Mouse (Mus musculus) CH12.LX (cell line): Measurements from ENCODE around the gene Gm48551. TPM values are rescaled to one million over a fixed set of nuclear protein-coding genes. Genes with fewer than 3 reads are reported as not detected.
A peak's percentile ranks its signal among the peaks of the same experiment; 100 is the strongest.

Experiments
- DNase-seq: peaks from one replicate; pipeline ENCODE4 v3.0.0-alpha.2; 2013; ENCODE audit errors: extremely low read depth
- H3K27ac ChIP-seq: 2 replicates; pipeline ENCODE4 v1.5.1; 2012; ENCODE audit warnings: low read depth, mild to moderate bottlenecking, control low read depth, moderate library complexity; ENCODE audit not compliant: insufficient read depth
- H3K27me3 ChIP-seq: replicated peaks from 2 replicates; pipeline ENCODE3; 2012; ENCODE audit warnings: inconsistent platforms
- H3K36me3 ChIP-seq, 2 experiments: replicated peaks in 1 of 2; 2 replicates each; pipeline versions ENCODE3 to v1.6.1; 2012; ENCODE audit warnings: inconsistent platforms in 1 of 2, low read length in 1 of 2, mild to moderate bottlenecking in 1 of 2, mixed read lengths in 1 of 2, moderate library complexity in 1 of 2; ENCODE audit not compliant: control insufficient read depth in 1 of 2, insufficient read depth in 1 of 2
- H3K4me1 ChIP-seq, 2 experiments: 2 replicates each; pipeline ENCODE4 v1.6.1; 2012; ENCODE audit warnings: inconsistent platforms in 1 of 2, moderate library complexity in 1 of 2; ENCODE audit not compliant: insufficient read depth in 2 of 2, control insufficient read depth in 1 of 2
- H3K4me2 ChIP-seq: 2 replicates; pipeline ENCODE4 v1.6.1; 2012; ENCODE audit warnings: low read depth, mild to moderate bottlenecking, control low read depth; ENCODE audit not compliant: poor library complexity, insufficient read depth, severe bottlenecking
- H3K4me3 ChIP-seq, 3 experiments: fragments of 150-350 bp in 1 of 3; sonication (generic) in 1 of 3; replicated peaks in 1 of 3; 2 replicates each; pipeline versions ENCODE3 to v1.5.1; 2011 to 2012; ENCODE audit warnings: low read depth in 2 of 3, low read length in 2 of 3, mild to moderate bottlenecking in 2 of 3, moderate library complexity in 2 of 3, control low read depth in 1 of 3, improper control_type of control experiment in 1 of 3, inconsistent platforms in 1 of 3, mixed read lengths in 1 of 3; ENCODE audit not compliant: poor library complexity in 1 of 3
- H3K79me2 ChIP-seq: replicated peaks from 2 replicates; pipeline ENCODE4 v1.6.1; 2012; ENCODE audit warnings: mild to moderate bottlenecking, moderate library complexity; ENCODE audit not compliant: control insufficient read depth, poor library complexity, insufficient read depth, severe bottlenecking; ENCODE audit errors: extremely low read depth
- H3K9ac ChIP-seq: 2 replicates; pipeline ENCODE4 v1.6.1; 2012; ENCODE audit warnings: low read depth, mild to moderate bottlenecking, control low read depth, moderate library complexity; ENCODE audit not compliant: insufficient read depth
- H3K9me3 ChIP-seq: replicated peaks from 2 replicates; pipeline ENCODE3; 2012; ENCODE audit warnings: low read length, inconsistent platforms, mixed read lengths
- BHLHE40 ChIP-seq: IDR thresholded peaks from 2 replicates; pipeline ENCODE4 v1.6.1; 2011; ENCODE audit warnings: mild to moderate bottlenecking, low read depth, low read length, improper control_type of control experiment
- E2F4 ChIP-seq: IDR thresholded peaks from 2 replicates; pipeline ENCODE4 v1.6.1; 2011; ENCODE audit warnings: low read depth, low read length, improper control_type of control experiment; ENCODE audit not compliant: insufficient replicate concordance
- ELF1 ChIP-seq: IDR thresholded peaks from 2 replicates; pipeline ENCODE4 v1.6.1; 2014; ENCODE audit warnings: low read depth, mild to moderate bottlenecking, inconsistent platforms, low read length, improper control_type of control experiment
- EP300 ChIP-seq: IDR thresholded peaks from 2 replicates; pipeline ENCODE4 v1.6.1; 2011; ENCODE audit warnings: low read length, improper control_type of control experiment
- ETS1 ChIP-seq: conservative IDR thresholded peaks from 2 replicates; pipeline ENCODE4 v1.6.1; 2012; ENCODE audit warnings: low read depth, mild to moderate bottlenecking, inconsistent platforms, low read length, improper control_type of control experiment, moderate library complexity
- GABPA ChIP-seq: IDR thresholded peaks from 2 replicates; pipeline ENCODE4 v1.6.1; 2012; ENCODE audit warnings: low read depth, low read length, improper control_type of control experiment, inconsistent platforms; ENCODE audit not compliant: insufficient replicate concordance
- HCFC1 ChIP-seq: IDR thresholded peaks from 2 replicates; pipeline ENCODE4 v1.6.1; 2012; ENCODE audit warnings: low read depth, mild to moderate bottlenecking, inconsistent platforms, low read length, improper control_type of control experiment
- IRF4 ChIP-seq: IDR thresholded peaks from 2 replicates; pipeline ENCODE4 v1.6.1; 2014; ENCODE audit warnings: low read depth, mild to moderate bottlenecking, inconsistent platforms, low read length, improper control_type of control experiment
- MAFK ChIP-seq: IDR thresholded peaks from 2 replicates; pipeline ENCODE4 v1.6.1; 2011; ENCODE audit warnings: low read length, improper control_type of control experiment; ENCODE audit not compliant: insufficient replicate concordance
- MAZ ChIP-seq: IDR thresholded peaks from 2 replicates; pipeline ENCODE4 v1.6.1; 2012; ENCODE audit warnings: low read depth, mild to moderate bottlenecking, inconsistent platforms, low read length, improper control_type of control experiment, moderate library complexity
- MEF2A ChIP-seq: IDR thresholded peaks from 2 replicates; pipeline ENCODE4 v1.6.1; 2014; ENCODE audit warnings: low read depth, mild to moderate bottlenecking, inconsistent platforms, low read length, improper control_type of control experiment, borderline replicate concordance
- MXI1 ChIP-seq: IDR thresholded peaks from 2 replicates; pipeline ENCODE4 v1.6.1; 2011; ENCODE audit warnings: mild to moderate bottlenecking, low read depth, low read length, improper control_type of control experiment
- NRF1 ChIP-seq: IDR thresholded peaks from 2 replicates; pipeline ENCODE4 v1.6.1; 2014; ENCODE audit warnings: low read depth, mild to moderate bottlenecking, inconsistent platforms, low read length, improper control_type of control experiment, moderate library complexity
- POLR2A ChIP-seq: IDR thresholded peaks from 2 replicates; pipeline ENCODE4 v1.6.1; 2011; ENCODE audit warnings: low read depth, mild to moderate bottlenecking, improper control_type of control experiment, low read length
- POLR2AphosphoS2 ChIP-seq: IDR thresholded peaks from 2 replicates; pipeline ENCODE4 v1.6.1; 2011; ENCODE audit warnings: low read depth, low read length, improper control_type of control experiment
- RCOR1 ChIP-seq: conservative IDR thresholded peaks from 2 replicates; pipeline ENCODE4 v1.6.1; 2012; ENCODE audit warnings: low read depth, mild to moderate bottlenecking, inconsistent platforms, low read length, improper control_type of control experiment
- USF1 ChIP-seq: IDR thresholded peaks from 2 replicates; pipeline ENCODE4 v1.6.1; 2014; ENCODE audit warnings: low read depth, mild to moderate bottlenecking, inconsistent platforms, low read length, improper control_type of control experiment
- ZKSCAN1 ChIP-seq: IDR thresholded peaks from 2 replicates; pipeline ENCODE4 v1.6.1; 2012; ENCODE audit warnings: low read depth, inconsistent platforms, low read length, improper control_type of control experiment, borderline replicate concordance
- ZNF384 ChIP-seq: IDR thresholded peaks from 2 replicates; pipeline ENCODE4 v1.6.1; 2012; ENCODE audit warnings: low read depth, low read length, improper control_type of control experiment, inconsistent platforms
- dilution Hi-C: fragments of 300-500 bp; cut with MboI; formaldehyde crosslinking; loops from 2 replicates; pipeline ENCODE4 v1.14.3; 2020; ENCODE audit warnings: low sequenced_read_pairs; ENCODE audit not compliant: extremely low pct_unique_long_range_greater_than_20kb, extremely low pct_ligation_motif_present
- in situ Hi-C: fragments of 300-500 bp; cut with MboI; formaldehyde crosslinking; loops from 3 replicates; pipeline ENCODE4 v1.14.3; 2019; ENCODE audit warnings: low sequenced_read_pairs, low pct_ligation_motif_present, low pct_unique_long_range_greater_than_20kb, mixed read lengths
- polyA plus RNA-seq: library from polyadenylated mRNA; unstranded; fragments of >175 nt; gene quantifications from 2 replicates; pipeline ENCODE4 v1.2.1, GENCODE M21; 2012; ENCODE audit warnings: low read depth; ENCODE audit not compliant: insufficient read length
- total RNA-seq, 2 experiments: library from RNA; depleted of rRNA; stranded (reverse); fragments of 300-350 nt in 1 of 2; fragments of >200 nt in 1 of 2; gene quantifications; 2 replicates each; pipeline ENCODE4 v1.2.3; 2012 to 2014

The Gm48551 gene
- total and polyA plus RNA-seq, 3 experiments, result 1.0 to 3.4 (median 1.2) TPM

GRCm38 (mm10) chr10:81429605-81430061, 45.4 kb downstream of the Gm48551 start (continued):
- no peak for TF ChIP-seq ZNF384

- Histone ChIP-seq H3K27ac (peak overlapping the region; percentile 95), H3K4me3 (peak overlapping the region; percentile 37 to 74 (median 64)), H3K36me3 (no peaks in the 10 kb centered on the region), H3K4me2 (peak overlapping the region; percentile 73), H3K9me3 (no peaks in the 10 kb centered on the region), H3K27me3 (peaks cover 37% of the 10 kb centered on the region), H3K9ac (peak overlapping the region; percentile 94), H3K4me1 (peaks cover 38 to 70% of the 10 kb centered on the region in 2 experiments), H3K79me2 (peaks cover 13% of the 10 kb centered on the region)
- dilution Hi-C loops, result no loop called here
- in situ Hi-C loops, result no loop called here
- TF ChIP-seq HCFC1 (no peak), POLR2A (0 out of 2 replicates have a peak, but pooled peaks have one; percentile 12), RCOR1 (no peak), GABPA (no peak), EP300 (no peak), POLR2AphosphoS2 (no peak), MAFK (no peak), MAZ (no peak), MXI1 (0 out of 2 replicates have a peak, but pooled peaks have one; percentile 38), IRF4 (peak; percentile 15; the same call in 1 of the 2 replicates), E2F4 (no peak), ELF1 (no peak), MEF2A (peak; percentile 96), ZKSCAN1 (no peak), USF1 (no peak), NRF1 (peak; percentile 85), BHLHE40 (peak; percentile 45), ETS1 (0 out of 2 replicates have a peak, but pooled peaks have one; percentile 7)
- peak; percentile 81 for DNase-seq
Measured at GRCm38 (mm10) chr10:81430141-81430830, 46.0 kb downstream of the Gm48551 start.
